Mouse (Mus musculus) liver, postnatal 0 days (tissue): ENCODE data around the gene Fam114a2. TPM values are rescaled to one million over a fixed set of nuclear protein-coding genes. Genes with fewer than 3 reads are reported as not detected.

ENCODE experiments used
- ATAC-seq: fragments of 200-750 bp; cut with Nextera tagmentation; 2 replicates; pipeline ENCODE4 v1.8.0; 2017; ENCODE audit warnings: mild to moderate bottlenecking, moderate library complexity
- DNase-seq: peaks from one replicate; pipeline ENCODE4 v3.0.0-alpha.2; 2016
- H3K27ac ChIP-seq: fragments of 300-500 bp; sonication (generic); 2 replicates; pipeline ENCODE4 v1.5.1; 2014; ENCODE audit warnings: antibody characterized with exemption, moderate library complexity, mild to moderate bottlenecking, low read depth
- H3K27me3 ChIP-seq: fragments of 300-500 bp; sonication (generic); 2 replicates; pipeline ENCODE4 v1.6.1; 2014; ENCODE audit warnings: low read length, control low read depth, mixed read lengths; ENCODE audit not compliant: insufficient read depth
- H3K36me3 ChIP-seq: fragments of 300-500 bp; sonication (generic); replicated peaks from 2 replicates; pipeline ENCODE4 v1.6.1; 2014; ENCODE audit warnings: mild to moderate bottlenecking, control low read depth, low read length, moderate library complexity, mixed read lengths; ENCODE audit not compliant: insufficient read depth
- H3K4me1 ChIP-seq: fragments of 300-500 bp; sonication (generic); 2 replicates; pipeline ENCODE4 v1.6.1; 2014; ENCODE audit warnings: antibody characterized with exemption, mild to moderate bottlenecking, control low read depth; ENCODE audit not compliant: insufficient read depth
- H3K4me2 ChIP-seq: fragments of 300-500 bp; sonication (generic); 2 replicates; pipeline ENCODE4 v1.6.1; 2014; ENCODE audit warnings: low read depth, mild to moderate bottlenecking, low read length, moderate library complexity, mixed read lengths
- H3K4me3 ChIP-seq: fragments of 300-500 bp; sonication (generic); 2 replicates; pipeline ENCODE4 v1.5.1; 2014; ENCODE audit warnings: low read depth, low read length
- H3K9ac ChIP-seq: fragments of 300-500 bp; sonication (generic); replicated peaks from 2 replicates; pipeline ENCODE4 v1.6.1; 2014; ENCODE audit warnings: mild to moderate bottlenecking, moderate library complexity
- H3K9me3 ChIP-seq: fragments of 300-500 bp; sonication (generic); 2 replicates; pipeline ENCODE4 v1.6.1; 2016; ENCODE audit warnings: mild to moderate bottlenecking, control low read depth, low read length, mixed read lengths
- CTCF ChIP-seq: sonication (generic); IDR thresholded peaks from 2 replicates; pipeline ENCODE4 v1.5.1; 2016; ENCODE audit warnings: antibody characterized with exemption, low read depth
- EP300 ChIP-seq: IDR thresholded peaks from 2 replicates; pipeline ENCODE4 v1.6.1; 2016; ENCODE audit warnings: antibody characterized with exemption, low read depth, mild to moderate bottlenecking
- WGBS: fragments of 180-500 bp; shearing (Covaris S2); extraction: QIAGEN DNeasy Blood & Tissue Kit; methylation state at CpG from one replicate; pipeline ENCODE4 v1.1.7; 2014; ENCODE audit not compliant: insufficient replicate concordance; 5-methylcytosine and 5-hydroxymethylcytosine counted together
- polyA plus RNA-seq: library from polyadenylated mRNA; unstranded; fragments of >200 nt; fragmentation: Nextera tagmentation; extraction: Ambion mirVana; gene quantifications from 2 replicates; pipeline ENCODE4 v1.2.1, GENCODE M21; 2015

Gene Fam114a2
- polyA plus RNA-seq, 1 experiment from 2014 or later: 22.7 TPM

DNA sequence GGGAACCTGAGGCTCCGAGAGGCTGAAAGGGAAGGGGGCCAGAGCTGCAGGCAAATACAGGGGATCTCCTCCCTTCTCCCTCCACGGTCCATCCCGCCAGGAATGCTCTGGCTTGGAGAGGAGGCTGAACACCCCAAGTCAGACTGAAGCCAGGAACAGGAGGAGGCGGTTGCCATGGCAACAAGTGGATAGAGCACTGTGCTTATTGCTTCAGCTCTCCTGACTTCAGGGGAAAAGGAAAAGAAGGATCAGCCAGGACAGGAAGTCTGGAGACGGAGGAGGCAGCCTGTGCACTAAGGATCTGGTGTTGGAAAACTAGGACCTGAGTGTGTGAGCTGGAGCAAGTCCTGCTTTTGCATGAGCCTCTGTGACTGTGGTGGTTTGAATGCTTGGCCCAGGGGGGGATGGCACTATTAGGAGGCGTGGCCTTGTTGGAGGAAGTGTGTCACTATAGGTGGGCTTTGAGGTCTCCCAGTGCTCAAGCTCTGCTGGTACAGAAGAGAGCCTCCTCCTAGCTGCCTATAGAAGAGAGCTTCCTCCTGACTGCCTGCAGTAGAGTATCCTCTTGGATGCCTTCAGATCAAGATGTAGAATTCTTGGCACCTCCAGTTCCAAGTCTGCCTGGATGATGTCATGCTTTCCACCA is 44.0 kb downstream of the Fam114a2 start:
- Histone ChIP-seq H3K9ac (no peak overlapping the region), H3K4me3 (no peak overlapping the region), H3K27me3 (no peaks in the 10 kb centered on the region), H3K4me2 (no peak overlapping the region), H3K4me1 (no peaks in the 10 kb centered on the region), H3K36me3 (no peaks in the 10 kb centered on the region), H3K27ac (no peak overlapping the region), H3K9me3 (no peaks in the 10 kb centered on the region)
- no peak for TF ChIP-seq EP300
- TF ChIP-seq CTCF: no peak
- DNase-seq (no peak), ATAC-seq (no peak)
- WGBS: 61% methylated on average over 6 of the region's 6 CpGs

GRCm38 (mm10) chr11:57470979-57471378 is 47.4 kb downstream of the Fam114a2 start:
- H3K27me3 ChIP-seq: no peaks in the 10 kb centered on the region
- no peak for TF ChIP-seq CTCF
- TF ChIP-seq EP300: no peak
- 66% methylated on average over 7 of the region's 7 CpGs for WGBS
- H3K4me1 ChIP-seq: 0 out of 2 replicates have a peak, but pooled peaks cover 3% of the 10 kb centered on the region
- ATAC-seq (no peak), DNase-seq (no peak)
- no peak overlapping the region for H3K27ac ChIP-seq
- no peaks in the 10 kb centered on the region for H3K36me3 ChIP-seq
- no peak overlapping the region for H3K4me3 ChIP-seq
- no peak overlapping the region for H3K9ac ChIP-seq
- no peak overlapping the region for H3K4me2 ChIP-seq
- no peaks in the 10 kb centered on the region for H3K9me3 ChIP-seq

DNA sequence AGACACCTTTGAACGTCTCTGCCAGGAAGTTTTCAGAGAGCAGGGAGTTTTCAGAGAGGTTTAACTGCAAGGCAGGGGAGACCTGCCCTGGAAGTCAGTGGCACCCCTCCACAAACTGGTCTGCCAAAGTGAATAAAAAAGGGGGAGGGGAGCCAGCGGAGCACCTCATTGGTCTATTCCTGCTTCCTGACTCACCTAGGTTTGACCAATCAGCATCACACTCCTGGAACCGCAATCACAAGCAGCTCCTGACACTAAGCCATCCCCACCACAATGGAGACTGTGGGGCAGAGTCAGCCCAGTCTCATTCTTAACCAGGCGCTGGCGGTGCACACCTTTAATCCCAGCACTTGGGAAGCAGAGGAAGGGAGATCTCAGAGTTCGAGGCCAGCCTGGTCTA is 48.4 kb downstream of the Fam114a2 start:
- ATAC-seq (no peak), DNase-seq (no peak)
- Histone ChIP-seq H3K4me1 (0 out of 2 replicates have a peak, but pooled peaks cover 3% of the 10 kb centered on the region), H3K4me3 (no peak overlapping the region), H3K9me3 (no peaks in the 10 kb centered on the region), H3K27me3 (no peaks in the 10 kb centered on the region), H3K4me2 (no peak overlapping the region), H3K9ac (no peak overlapping the region), H3K36me3 (no peaks in the 10 kb centered on the region), H3K27ac (no peak overlapping the region)
- no peak for TF ChIP-seq CTCF
- WGBS: 47% methylated on average over 6 of the region's 6 CpGs

DNA sequence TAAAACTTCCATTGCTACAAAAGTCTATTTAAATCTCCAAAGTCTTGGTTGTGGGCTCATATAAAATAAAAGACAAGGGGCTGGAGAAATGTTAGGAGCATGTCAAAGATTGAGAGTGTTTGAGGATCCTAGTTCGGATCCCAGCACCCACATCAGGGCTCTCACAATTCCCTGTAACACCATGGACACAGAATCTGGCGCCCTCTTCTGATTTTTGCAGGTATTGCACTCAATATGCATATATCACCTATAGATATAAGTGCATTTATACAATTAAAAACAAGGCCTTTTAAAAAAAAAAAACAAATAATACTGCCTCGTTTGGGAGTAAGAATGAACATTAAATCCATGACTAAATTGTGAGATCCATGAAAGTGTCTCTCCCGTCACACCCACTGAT is 49.7 kb downstream of the Fam114a2 start:
- Histone ChIP-seq H3K36me3 (no peaks in the 10 kb centered on the region), H3K27ac (no peak overlapping the region), H3K27me3 (no peaks in the 10 kb centered on the region), H3K9me3 (no peaks in the 10 kb centered on the region), H3K9ac (no peak overlapping the region), H3K4me1 (0 out of 2 replicates have a peak, but pooled peaks cover 3% of the 10 kb centered on the region), H3K4me3 (no peak overlapping the region), H3K4me2 (no peak overlapping the region)
- DNase-seq (no peak), ATAC-seq (no peak)
- TF ChIP-seq CTCF: peak; percentile 45
- TF ChIP-seq EP300: no peak
- WGBS: 60% methylated on average over 4 of the region's 4 CpGs

GRCm38 (mm10) chr11:57467159-57468110 is 51.0 kb downstream of the Fam114a2 start:
- H3K36me3 ChIP-seq: no peaks in the 10 kb centered on the region
- no peaks in the 10 kb centered on the region for H3K9me3 ChIP-seq
- WGBS: 40% methylated on average over 23 of the region's 23 CpGs
- no peaks in the 10 kb centered on the region for H3K27me3 ChIP-seq
- 0 out of 2 replicates have a peak, but pooled peaks cover 3% of the 10 kb centered on the region for H3K4me1 ChIP-seq
- TF ChIP-seq EP300 (no peak), CTCF (peak; percentile 82)
- DNase-seq: peak; percentile 62
- no peak overlapping the region for H3K9ac ChIP-seq
- no peak overlapping the region for H3K4me2 ChIP-seq
- H3K27ac ChIP-seq: no peak overlapping the region
- H3K4me3 ChIP-seq: no peak overlapping the region
- no peak for ATAC-seq

GRCm38 (mm10) chr11:57465844-57466243 is 52.6 kb downstream of the Fam114a2 start:
- Histone ChIP-seq H3K9ac (no peak overlapping the region), H3K4me3 (no peak overlapping the region), H3K27me3 (no peaks in the 10 kb centered on the region), H3K4me2 (no peak overlapping the region), H3K36me3 (no peaks in the 10 kb centered on the region), H3K27ac (no peak overlapping the region), H3K9me3 (no peaks in the 10 kb centered on the region), H3K4me1 (0 out of 2 replicates have a peak, but pooled peaks cover 3% of the 10 kb centered on the region)
- TF ChIP-seq CTCF (no peak), EP300 (no peak)
- no peak for ATAC-seq
- no peak for DNase-seq
- 69% methylated on average over 3 of the region's 3 CpGs for WGBS
